In the genomic region with DNA sequence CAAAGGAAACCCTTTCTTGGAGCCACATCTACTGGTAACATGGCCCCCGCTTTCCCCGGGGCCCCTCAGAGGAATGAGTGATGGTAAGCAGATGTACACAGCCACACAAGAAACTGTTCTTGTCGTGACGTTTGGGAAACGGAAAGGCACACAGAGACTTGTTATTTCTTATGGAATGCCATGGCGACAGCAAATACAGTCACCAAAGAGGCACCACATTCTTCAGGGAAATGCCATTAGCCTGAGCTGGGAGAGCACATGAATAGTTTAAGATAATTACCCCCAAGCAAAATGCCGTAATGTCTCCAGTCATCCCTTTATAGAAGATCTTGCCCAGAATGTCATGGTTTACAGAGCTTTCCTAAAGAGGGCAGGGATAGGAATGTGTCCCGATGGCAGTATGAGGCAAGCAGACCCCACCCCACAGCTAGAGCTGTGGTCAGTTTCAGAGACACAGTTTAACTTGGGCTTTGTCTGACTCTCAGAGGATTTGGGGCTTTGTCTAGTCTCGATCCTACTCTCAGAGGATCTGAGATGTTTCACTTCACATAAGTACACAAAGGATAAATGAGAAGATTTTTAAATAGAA, we compare ENCODE assay signal across 16 mouse cellular contexts.
DNase-seq lines count a peak whose midpoint lies in the region; ATAC-seq and TF ChIP-seq lines count a peak whose summit lies in the region.
"Had no signal": no experiment of that assay in that cellular context is flagged by ENCODE, and none has a peak within 500 bp of the region (broad histone marks: within the 10 kb centered on the region; RNA-seq: fewer than 3 reads in every experiment).

No protein-coding gene starts in this region.

- 34% methylated on average over 9 of the region's 9 CpGs for WGBS in heart, embryonic 10.5 days
- WGBS in kidney, postnatal 0 days, result 69% methylated on average over 9 of the region's 9 CpGs
- WGBS in embryonic facial prominence, embryonic 12.5 days, result 42% methylated on average over 9 of the region's 9 CpGs
- WGBS in forebrain, embryonic 10.5 days, result 82% methylated on average over 9 of the region's 9 CpGs

- H3K27ac ChIP-seq in heart, embryonic 10.5 days, result peak overlapping the region; percentile 74; the same call in 1 of the 2 replicates
- H3K27ac ChIP-seq in kidney, postnatal 0 days, result no peak overlapping the region
- 0 out of 2 replicates have a peak overlapping the region, but pooled peaks have one; percentile 31 for H3K27ac ChIP-seq in embryonic facial prominence, embryonic 12.5 days
- no peak overlapping the region for H3K27ac ChIP-seq in layer of hippocampus, adult 2 months
- H3K27ac ChIP-seq in forebrain, embryonic 10.5 days, result no peak overlapping the region
- H3K27ac ChIP-seq: limb, embryonic 13.5 days had no signal

- H3K9me3 ChIP-seq in heart, embryonic 10.5 days, result no peaks in the 10 kb centered on the region
- H3K9me3 ChIP-seq in kidney, postnatal 0 days (replicated peaks; ENCODE audit: low read length), result no peaks in the 10 kb centered on the region
- H3K9me3 ChIP-seq in embryonic facial prominence, embryonic 12.5 days, result no peaks in the 10 kb centered on the region
- peaks cover 3% of the 10 kb centered on the region; the same call in 1 of the 2 replicates for H3K9me3 ChIP-seq in forebrain, embryonic 10.5 days
- H3K9me3 ChIP-seq: limb, embryonic 13.5 days had no signal

- H3K4me3 ChIP-seq in heart, embryonic 10.5 days, result 0 out of 2 replicates have a peak overlapping the region, but pooled peaks have one; percentile 3
- no peak overlapping the region for H3K4me3 ChIP-seq in kidney, postnatal 0 days (replicated peaks; ENCODE audit: low read depth, low read length)
- H3K4me3 ChIP-seq in embryonic facial prominence, embryonic 12.5 days, result no peak overlapping the region
- no peak overlapping the region for H3K4me3 ChIP-seq in layer of hippocampus, adult 2 months
- H3K4me3 ChIP-seq in forebrain, embryonic 10.5 days, result no peak overlapping the region
- H3K4me3 ChIP-seq: limb, embryonic 13.5 days had no signal

- H3K36me3 ChIP-seq in heart, embryonic 10.5 days, result no peaks in the 10 kb centered on the region
- H3K36me3 ChIP-seq in kidney, postnatal 0 days (ENCODE audit: insufficient read depth, low read length), result no peaks in the 10 kb centered on the region
- 0 out of 2 replicates have a peak, but pooled peaks cover 10% of the 10 kb centered on the region for H3K36me3 ChIP-seq in embryonic facial prominence, embryonic 12.5 days
- H3K36me3 ChIP-seq in forebrain, embryonic 10.5 days (replicated peaks), result peaks cover 8% of the 10 kb centered on the region; the same call in 1 of the 2 replicates

- no peak for TF ChIP-seq CTCF in kidney, postnatal 0 days (IDR thresholded peaks at IDR 0.05; ENCODE audit: low read depth)
- TF ChIP-seq CTCF in layer of hippocampus, adult 2 months (conservative IDR thresholded peaks at IDR 0.05), result no peak

- no peak for ATAC-seq in kidney, postnatal 0 days (replicated peaks; ENCODE audit: low FRiP score, low read depth)
- ATAC-seq in embryonic facial prominence, embryonic 12.5 days (ENCODE audit: insufficient number of reproducible peaks, insufficient read depth, low FRiP score, low TSS enrichment), result 0 out of 2 replicates have a peak, but pooled peaks have one; percentile 44
- ATAC-seq: forebrain, postnatal 0 days had no signal

- H3K4me1 ChIP-seq in heart, embryonic 10.5 days, result peaks cover 47% of the 10 kb centered on the region
- no peaks in the 10 kb centered on the region for H3K4me1 ChIP-seq in kidney, postnatal 0 days (replicated peaks; ENCODE audit: insufficient read depth, low read length)
- H3K4me1 ChIP-seq in embryonic facial prominence, embryonic 12.5 days, result peaks cover 16% of the 10 kb centered on the region
- H3K4me1 ChIP-seq in forebrain, embryonic 10.5 days, result peaks cover 28% of the 10 kb centered on the region

- no peaks in the 10 kb centered on the region for H3K27me3 ChIP-seq in heart, embryonic 10.5 days (ENCODE audit: insufficient read depth, poor library complexity, severe bottlenecking)
- no peaks in the 10 kb centered on the region for H3K27me3 ChIP-seq in kidney, postnatal 0 days (ENCODE audit: insufficient read depth, low read length)
- H3K27me3 ChIP-seq in embryonic facial prominence, embryonic 12.5 days, result no peaks in the 10 kb centered on the region
- H3K27me3 ChIP-seq in forebrain, embryonic 10.5 days (ENCODE audit: poor library complexity, severe bottlenecking), result no peaks in the 10 kb centered on the region
- H3K27me3 ChIP-seq: limb, embryonic 13.5 days had no signal

- DNase-seq in heart, embryonic 10.5 days (ENCODE audit: low spot score), result no peak
- no peak for DNase-seq in heart, adult 8-10 months (ENCODE audit: low spot score)
- DNase-seq in kidney, postnatal 0 days (ENCODE audit: low spot score), result peak; percentile 9
- DNase-seq in kidney, adult 11 months, result no peak
- peak; percentile 17 for DNase-seq in 3134 (ENCODE audit: extremely low read depth, insufficient read length, low spot score)
- DNase-seq in layer of hippocampus, adult 2 months (ENCODE audit: low spot score in 2 of 2), result no peak
- no peak for DNase-seq in forebrain, embryonic 10.5 days (ENCODE audit: extremely low spot score, low spot score)
- DNase-seq: adrenal gland, postnatal 14 days; cerebellum, postnatal 14 days; forebrain, postnatal 0 days; gastrocnemius, postnatal 14 days; kidney, adult 8-10 months; lung, adult 18-20 months; retina, postnatal 1 day had no signal

- H3K9ac ChIP-seq in kidney, postnatal 0 days (ENCODE audit: low read depth, low read length), result no peak overlapping the region
- H3K9ac ChIP-seq in embryonic facial prominence, embryonic 12.5 days, result no peak overlapping the region
- H3K9ac ChIP-seq: forebrain, postnatal 0 days; limb, embryonic 13.5 days had no signal

- H3K4me2 ChIP-seq in kidney, postnatal 0 days (ENCODE audit: low read length), result no peak overlapping the region
- no peak overlapping the region for H3K4me2 ChIP-seq in embryonic facial prominence, embryonic 12.5 days (replicated peaks)
- H3K4me2 ChIP-seq: limb, embryonic 13.5 days had no signal

Comparison
In these comparisons a context has a peak if more than half of its experiments do, and no peak if none do; other contexts are left out.
1. DNase-seq: peak in kidney, postnatal 0 days (single experiment) and 3134 (single experiment); none in heart, embryonic 10.5 days (single experiment), heart, adult 8-10 months (single experiment), kidney, adult 11 months (single experiment), layer of hippocampus, adult 2 months (0 of 2) and forebrain, embryonic 10.5 days (single experiment).
2. H3K27ac ChIP-seq: peak in heart, embryonic 10.5 days (single experiment) and embryonic facial prominence, embryonic 12.5 days (single experiment); none in kidney, postnatal 0 days (single experiment), layer of hippocampus, adult 2 months (single experiment) and forebrain, embryonic 10.5 days (single experiment).